Mouse (Mus musculus): Measurements from ENCODE around the gene Map2k1. TPM values are rescaled to one million over a fixed set of nuclear protein-coding genes. Genes with fewer than 3 reads are reported as not detected.

Map2k1 gene
- total RNA-seq, 2 experiments from 2014 or later: 280 to 296 TPM

- DNase-seq (ENCODE audit: low spot score in 2 of 2): no peak
- intact Hi-C loops (cut with DNase I): no loop called here
Observed at GRCm38 (mm10) chr9:64255422-64255821, 2.0 kb upstream of the Map2k1 start.

GRCm38 (mm10) chr9:64252591-64253020, 825 bp downstream of the Map2k1 start:
- DNase-seq (ENCODE audit: low spot score in 2 of 2): peak in 1 of 2 experiments; percentile 22
- intact Hi-C loops (cut with DNase I): loop anchor here (1.0 to 5.0 kb wide), 3 partner anchors 22 to 73 kb away; partner anchors contain the start of gene Snapc5

- intact Hi-C loops (cut with DNase I): loop anchor here (5.0 kb wide), 1 partner anchor 33 kb away; no protein-coding TSS in a partner anchor
- no peak for DNase-seq (ENCODE audit: low spot score in 2 of 2)
Observed at GRCm38 (mm10) chr9:64250111-64250730, 3.2 kb downstream of the Map2k1 start.

- no peak for DNase-seq (ENCODE audit: low spot score in 2 of 2)
- intact Hi-C loops (cut with DNase I): no loop called here
Observed at GRCm38 (mm10) chr9:64249371-64249770, 4.1 kb downstream of the Map2k1 start.

- intact Hi-C loops (cut with DNase I): no loop called here
- DNase-seq (ENCODE audit: low spot score in 2 of 2): no peak
Observed at GRCm38 (mm10) chr9:64242381-64242831, 11.0 kb downstream of the Map2k1 start.

GRCm38 (mm10) chr9:64240681-64241080, 12.8 kb downstream of the Map2k1 start:
- DNase-seq (ENCODE audit: low spot score in 2 of 2): no peak
- intact Hi-C loops (cut with DNase I): no loop called here

- DNase-seq (ENCODE audit: low spot score in 2 of 2): no peak
- intact Hi-C loops (cut with DNase I): no loop called here
Observed at GRCm38 (mm10) chr9:64240116-64240515, 13.3 kb downstream of the Map2k1 start.

GRCm38 (mm10) chr9:64236056-64236455, 17.4 kb downstream of the Map2k1 start:
- DNase-seq (ENCODE audit: low spot score in 2 of 2): no peak
- intact Hi-C loops (cut with DNase I): no loop called here

- DNase-seq (ENCODE audit: low spot score in 2 of 2): no peak
- intact Hi-C loops (cut with DNase I): no loop called here
Observed at GRCm38 (mm10) chr9:64234768-64235435, 18.5 kb downstream of the Map2k1 start, which contains the start of gene Uchl4. Gene Uchl4 (plus strand): TSS chr9:64235201.

- intact Hi-C loops (cut with DNase I): no loop called here
Observed at GRCm38 (mm10) chr9:64233656-64234055, 19.8 kb downstream of the Map2k1 start.

GRCm38 (mm10) chr9:64232257-64232957, 21.0 kb downstream of the Map2k1 start:
- intact Hi-C loops (cut with DNase I): no loop called here
- no peak for DNase-seq (ENCODE audit: low spot score in 2 of 2)

More at GRCm38 (mm10) chr9:64233656-64234055, 19.8 kb downstream of the Map2k1 start:
- no peak for DNase-seq (ENCODE audit: low spot score in 2 of 2)

GRCm38 (mm10) chr9:64231674-64232073, 21.8 kb downstream of the Map2k1 start:
- intact Hi-C loops (cut with DNase I): loop anchor here (2.0 kb wide), 1 partner anchor 21 kb away; the partner anchor contains the start of gene Map2k1
- no peak for DNase-seq (ENCODE audit: low spot score in 2 of 2)

GRCm38 (mm10) chr9:64231171-64231570, 22.3 kb downstream of the Map2k1 start:
- intact Hi-C loops (cut with DNase I): loop anchor here (2.0 kb wide), 1 partner anchor 22 kb away; the partner anchor contains the start of gene Map2k1

GRCm38 (mm10) chr9:64228972-64229371, 24.5 kb downstream of the Map2k1 start:
- DNase-seq (ENCODE audit: low spot score in 2 of 2): peak in 1 of 2 experiments; percentile 32
- intact Hi-C loops (cut with DNase I): no loop called here

More at GRCm38 (mm10) chr9:64231171-64231570, 22.3 kb downstream of the Map2k1 start:
- no peak for DNase-seq (ENCODE audit: low spot score in 2 of 2)

GRCm38 (mm10) chr9:64227736-64228135, 25.7 kb downstream of the Map2k1 start:
- no peak for DNase-seq (ENCODE audit: low spot score in 2 of 2)
- intact Hi-C loops (cut with DNase I): no loop called here

GRCm38 (mm10) chr9:64225805-64226204, 27.6 kb downstream of the Map2k1 start:
- no peak for DNase-seq (ENCODE audit: low spot score in 2 of 2)

GRCm38 (mm10) chr9:64222098-64222497, 31.3 kb downstream of the Map2k1 start:
- no peak for DNase-seq (ENCODE audit: low spot score in 2 of 2)
- intact Hi-C loops (cut with DNase I): no loop called here

More at GRCm38 (mm10) chr9:64225805-64226204, 27.6 kb downstream of the Map2k1 start:
- intact Hi-C loops (cut with DNase I): no loop called here

- no peak for DNase-seq (ENCODE audit: low spot score in 2 of 2)
Observed at GRCm38 (mm10) chr9:64221480-64221879, 32.0 kb downstream of the Map2k1 start.

GRCm38 (mm10) chr9:64220603-64221002, 32.8 kb downstream of the Map2k1 start:
- DNase-seq (ENCODE audit: low spot score in 2 of 2): no peak
- intact Hi-C loops (cut with DNase I): no loop called here

More at GRCm38 (mm10) chr9:64221480-64221879, 32.0 kb downstream of the Map2k1 start:
- intact Hi-C loops (cut with DNase I): no loop called here

Measured in left cerebral cortex, postnatal 36 days (tissue).